Mouse (Mus musculus) CH12.LX (cell line): ENCODE measurements at regions not wholly inside any gene's neighbourhood (a gene's known extent, or its start where the extent isn't known, plus 50 kb on each side); places are given as distances from the start of the nearest gene placed in this dataset.

Experiments used
- CHD2 ChIP-seq: IDR thresholded peaks from 2 replicates; pipeline ENCODE4 v1.6.1; 2011; ENCODE audit warnings: low read length, improper control_type of control experiment
- CTCF ChIP-seq, 2 experiments: IDR thresholded peaks in 1 of 2; conservative IDR thresholded peaks in 1 of 2; 2 replicates each; pipeline ENCODE4 v1.5.1; 2011 to 2012; ENCODE audit warnings: low read depth in 2 of 2, low read length in 2 of 2, improper control_type of control experiment in 1 of 2, inconsistent platforms in 1 of 2, mild to moderate bottlenecking in 1 of 2, moderate library complexity in 1 of 2
- ELF1 ChIP-seq: IDR thresholded peaks from 2 replicates; pipeline ENCODE4 v1.6.1; 2014; ENCODE audit warnings: low read depth, mild to moderate bottlenecking, inconsistent platforms, low read length, improper control_type of control experiment
- EP300 ChIP-seq: IDR thresholded peaks from 2 replicates; pipeline ENCODE4 v1.6.1; 2011; ENCODE audit warnings: low read length, improper control_type of control experiment
- GABPA ChIP-seq: IDR thresholded peaks from 2 replicates; pipeline ENCODE4 v1.6.1; 2012; ENCODE audit warnings: low read depth, low read length, improper control_type of control experiment, inconsistent platforms; ENCODE audit not compliant: insufficient replicate concordance
- JUN ChIP-seq: IDR thresholded peaks from 2 replicates; pipeline ENCODE4 v1.6.1; 2011; ENCODE audit warnings: low read depth, mild to moderate bottlenecking, low read length, improper control_type of control experiment, moderate library complexity; ENCODE audit not compliant: insufficient read depth
- MAZ ChIP-seq: IDR thresholded peaks from 2 replicates; pipeline ENCODE4 v1.6.1; 2012; ENCODE audit warnings: low read depth, mild to moderate bottlenecking, inconsistent platforms, low read length, improper control_type of control experiment, moderate library complexity
- NRF1 ChIP-seq: IDR thresholded peaks from 2 replicates; pipeline ENCODE4 v1.6.1; 2014; ENCODE audit warnings: low read depth, mild to moderate bottlenecking, inconsistent platforms, low read length, improper control_type of control experiment, moderate library complexity
- POLR2A ChIP-seq: IDR thresholded peaks from 2 replicates; pipeline ENCODE4 v1.6.1; 2011; ENCODE audit warnings: low read depth, mild to moderate bottlenecking, improper control_type of control experiment, low read length
- TCF12 ChIP-seq: IDR thresholded peaks from 2 replicates; pipeline ENCODE4 v1.6.1; 2014; ENCODE audit warnings: low read depth, mild to moderate bottlenecking, inconsistent platforms, low read length, improper control_type of control experiment
- ZNF384 ChIP-seq: IDR thresholded peaks from 2 replicates; pipeline ENCODE4 v1.6.1; 2012; ENCODE audit warnings: low read depth, low read length, improper control_type of control experiment, inconsistent platforms

DNA sequence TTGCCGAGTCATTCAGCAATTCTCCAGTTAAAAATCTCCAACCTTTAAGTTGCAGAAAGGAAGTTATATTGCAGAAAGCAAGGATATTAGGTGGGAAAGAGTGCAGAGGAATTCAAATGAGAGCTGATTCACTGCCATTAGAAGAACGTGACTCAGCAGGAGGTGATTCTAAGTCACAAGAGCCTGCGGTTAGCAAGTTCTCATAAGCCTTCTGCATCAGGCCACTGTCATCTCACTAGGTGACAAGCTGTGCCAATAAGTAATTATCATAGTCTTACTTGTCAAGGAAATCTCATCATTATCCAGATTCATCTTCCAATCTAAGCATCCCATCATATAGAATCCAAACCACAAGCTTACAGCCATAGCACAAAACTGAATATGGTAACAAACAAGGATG lies 552.7 kb upstream of the Gulo start:
- TF ChIP-seq GABPA (no peak), CTCF (conservative IDR thresholded peaks at IDR 0.05 in 1 of 2, IDR thresholded peaks at IDR 0.05 in 1 of 2; ENCODE audit: low read depth in 2 of 2, low read length in 2 of 2) (no peak), EP300 (no peak), JUN (no peak), POLR2A (no peak), NRF1 (no peak), MAZ (no peak), ELF1 (no peak), CHD2 (no peak), ZNF384 (no peak), TCF12 (no peak)
